Mouse (Mus musculus) limb, embryonic 10.5 days (tissue): ENCODE results near the gene Gm156. TPM values are rescaled to one million over a fixed set of nuclear protein-coding genes. Genes with fewer than 3 reads are reported as not detected.

Source experiments
- polyA plus RNA-seq: library from polyadenylated mRNA; unstranded; fragments of >200 nt; fragmentation: Nextera tagmentation; extraction: Ambion mirVana; gene quantifications from 2 replicates; pipeline ENCODE4 v1.2.1, GENCODE M21; 2016

The Gm156 gene
- polyA plus RNA-seq, 1 experiment from 2014 or later: not detected

Other genes starting within 250 kb of the Gm156 start
- not detected in 2 replicates for gene Klre1, start 206.4 kb downstream of the Gm156 start, polyA plus RNA-seq
- gene Klrd1, start 192.5 kb downstream of the Gm156 start, polyA plus RNA-seq: not detected in 2 replicates
- gene Klrk1, start 160.4 kb downstream of the Gm156 start, polyA plus RNA-seq: not detected in 2 replicates
- not detected in 2 replicates for gene Klrc3, start 140.9 kb downstream of the Gm156 start, polyA plus RNA-seq
- not detected in 2 replicates for gene Klrc2, start 123.6 kb downstream of the Gm156 start, polyA plus RNA-seq
- not detected in 2 replicates for gene Klrc1, start 105.3 kb downstream of the Gm156 start, polyA plus RNA-seq
- gene Klri1, start 67.1 kb downstream of the Gm156 start, polyA plus RNA-seq: not detected in 2 replicates
- not detected in 2 replicates for gene Klri2, start 43.8 kb downstream of the Gm156 start, polyA plus RNA-seq
- not detected in 2 replicates for gene Gm17631, start 78.4 kb upstream of the Gm156 start, polyA plus RNA-seq
- not detected in 2 replicates for gene Klra17, start 92.4 kb upstream of the Gm156 start, polyA plus RNA-seq
- not detected in 2 replicates for gene Klra5, start 133.4 kb upstream of the Gm156 start, polyA plus RNA-seq
- not detected in 2 replicates for gene Klra6, start 242.7 kb upstream of the Gm156 start, polyA plus RNA-seq